Mouse (Mus musculus) stomach, postnatal 0 days (tissue): ENCODE results near the gene Fnbp4. TPM values are rescaled to one million over a fixed set of nuclear protein-coding genes. Genes with fewer than 3 reads are reported as not detected.

Experiments
- ATAC-seq: fragments of 200-750 bp; cut with Nextera tagmentation; 2 replicates; pipeline ENCODE4 v1.8.0; 2017; ENCODE audit not compliant: low FRiP score, low TSS enrichment
- DNase-seq: peaks from one replicate; pipeline ENCODE4 v3.0.0-alpha.2; 2016; ENCODE audit warnings: low spot score
- H3K27ac ChIP-seq: fragments of 300-500 bp; sonication (generic); replicated peaks from 2 replicates; pipeline ENCODE4 v1.5.1; 2014; ENCODE audit warnings: mild to moderate bottlenecking, control low read depth
- H3K27me3 ChIP-seq: fragments of 300-500 bp; sonication (generic); 2 replicates; pipeline ENCODE4 v1.6.1; 2014; ENCODE audit warnings: low read length; ENCODE audit not compliant: control insufficient read depth, insufficient read depth
- H3K36me3 ChIP-seq: fragments of 300-500 bp; sonication (generic); 2 replicates; pipeline ENCODE4 v1.6.1; 2014; ENCODE audit warnings: low read length, mixed read lengths; ENCODE audit not compliant: control insufficient read depth, insufficient read depth
- H3K4me1 ChIP-seq: fragments of 300-500 bp; sonication (generic); replicated peaks from 2 replicates; pipeline ENCODE4 v1.6.1; 2014; ENCODE audit warnings: antibody characterized with exemption; ENCODE audit not compliant: control insufficient read depth, insufficient read depth
- H3K4me2 ChIP-seq: fragments of 300-500 bp; sonication (generic); replicated peaks from 2 replicates; pipeline ENCODE4 v1.6.1; 2014; ENCODE audit warnings: low read depth, mild to moderate bottlenecking, control low read depth, moderate library complexity
- H3K4me3 ChIP-seq: fragments of 300-500 bp; sonication (generic); 2 replicates; pipeline ENCODE4 v1.5.1; 2014; ENCODE audit warnings: low read depth, low read length, control low read depth
- H3K9ac ChIP-seq: fragments of 300-500 bp; sonication (generic); 2 replicates; pipeline ENCODE4 v1.6.1; 2014; ENCODE audit warnings: mild to moderate bottlenecking, low read length, control low read depth, mixed read lengths
- H3K9me3 ChIP-seq: fragments of 300-500 bp; sonication (generic); 2 replicates; pipeline ENCODE4 v1.6.1; 2016; ENCODE audit warnings: low read length; ENCODE audit not compliant: control insufficient read depth
- CTCF ChIP-seq: IDR thresholded peaks from 2 replicates; pipeline ENCODE4 v1.5.1; 2016; ENCODE audit warnings: antibody characterized with exemption, low read depth, mild to moderate bottlenecking, moderate library complexity
- EP300 ChIP-seq: optimal IDR thresholded peaks from 2 replicates; pipeline ENCODE3; 2016; ENCODE audit warnings: antibody characterized with exemption
- WGBS: fragments of 180-500 bp; shearing (Covaris S2); extraction: QIAGEN DNeasy Blood & Tissue Kit; methylation state at CpG from one replicate; pipeline ENCODE4 v1.1.7; 2014; 5-methylcytosine and 5-hydroxymethylcytosine counted together
- polyA plus RNA-seq: library from polyadenylated mRNA; unstranded; fragments of >200 nt; fragmentation: Nextera tagmentation; extraction: Ambion mirVana; gene quantifications from 2 replicates; pipeline ENCODE4 v1.2.1, GENCODE M21; 2015

Fnbp4 gene
- polyA plus RNA-seq, 1 experiment from 2014 or later = 26.3 TPM

DNA sequence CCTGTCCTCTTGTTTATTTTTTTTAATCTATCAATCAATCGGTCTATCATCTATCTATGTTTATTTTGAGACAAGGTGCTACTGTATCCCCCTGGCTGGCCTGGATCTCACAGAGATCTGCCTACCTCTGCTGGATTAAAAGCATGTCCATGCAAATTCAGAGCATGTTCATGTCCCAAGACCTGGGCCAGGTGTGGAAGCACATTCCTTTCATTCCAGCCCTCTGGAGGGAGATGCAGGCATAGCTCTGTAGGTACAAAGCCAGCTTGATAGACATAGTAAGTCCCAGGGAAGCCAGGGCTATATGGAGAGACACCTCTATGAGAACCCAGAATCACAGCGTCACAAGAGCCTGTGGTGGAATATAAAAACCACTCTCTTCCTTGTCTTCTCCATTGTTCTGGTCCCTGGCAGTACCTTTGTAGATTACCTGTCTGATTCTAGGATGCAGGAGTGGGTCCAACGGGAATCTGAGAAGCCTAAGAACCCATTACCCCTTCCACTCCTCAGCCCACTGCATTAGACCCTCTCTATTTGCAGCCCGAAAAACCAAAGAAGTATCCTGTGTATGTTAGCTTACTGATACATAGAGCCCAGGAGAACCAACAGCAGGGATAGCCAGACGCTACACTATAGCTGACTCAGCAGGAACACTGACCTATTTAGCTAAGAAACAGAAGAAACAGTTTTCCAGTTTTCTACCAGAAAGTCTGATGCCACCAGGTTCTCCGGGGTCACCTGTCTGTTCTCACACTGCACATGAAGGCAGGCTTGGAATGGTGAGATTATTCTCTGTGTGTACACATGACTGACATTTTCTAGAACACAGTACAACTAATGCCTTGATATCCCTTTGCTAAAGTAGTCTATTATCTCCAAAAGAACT, 63.3 kb downstream of the Fnbp4 start:
- TF ChIP-seq CTCF (no peak), EP300 (no peak)
- Histone ChIP-seq H3K36me3 (no peaks in the 10 kb centered on the region), H3K4me2 (no peak overlapping the region), H3K4me1 (no peaks in the 10 kb centered on the region), H3K4me3 (no peak overlapping the region), H3K9ac (no peak overlapping the region), H3K9me3 (no peaks in the 10 kb centered on the region), H3K27ac (no peak overlapping the region), H3K27me3 (no peaks in the 10 kb centered on the region)
- 80% methylated on average over 6 of the region's 6 CpGs for WGBS
- no peak for DNase-seq
- ATAC-seq = no peak

DNA sequence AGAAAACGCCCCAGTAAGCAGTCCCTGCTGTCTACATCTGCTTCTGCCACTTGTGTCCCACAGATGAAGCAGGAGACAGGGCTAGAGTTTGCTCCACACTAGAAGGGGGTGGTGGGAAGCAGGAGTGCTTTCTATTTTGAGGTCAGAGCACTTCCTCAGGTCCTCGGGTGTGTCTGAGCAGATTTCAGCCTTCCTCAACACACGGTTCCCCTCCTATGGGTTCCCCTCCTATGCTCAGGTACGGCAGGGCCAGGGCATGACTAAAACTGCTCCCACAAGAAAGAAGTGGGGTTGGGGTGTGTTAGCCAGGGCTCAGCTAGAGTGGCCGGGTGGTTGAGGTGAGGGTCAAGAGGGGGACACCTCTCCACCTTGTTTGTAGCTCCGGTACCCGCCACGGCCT, 65.6 kb downstream of the Fnbp4 start:
- Histone ChIP-seq H3K9me3 (no peaks in the 10 kb centered on the region), H3K36me3 (no peaks in the 10 kb centered on the region), H3K27me3 (no peaks in the 10 kb centered on the region), H3K27ac (no peak overlapping the region), H3K4me3 (no peak overlapping the region), H3K4me2 (no peak overlapping the region), H3K9ac (no peak overlapping the region), H3K4me1 (no peaks in the 10 kb centered on the region)
- ATAC-seq = no peak
- TF ChIP-seq EP300 (no peak), CTCF (no peak)
- no peak for DNase-seq
- 75% methylated on average over 8 of the region's 8 CpGs for WGBS

DNA sequence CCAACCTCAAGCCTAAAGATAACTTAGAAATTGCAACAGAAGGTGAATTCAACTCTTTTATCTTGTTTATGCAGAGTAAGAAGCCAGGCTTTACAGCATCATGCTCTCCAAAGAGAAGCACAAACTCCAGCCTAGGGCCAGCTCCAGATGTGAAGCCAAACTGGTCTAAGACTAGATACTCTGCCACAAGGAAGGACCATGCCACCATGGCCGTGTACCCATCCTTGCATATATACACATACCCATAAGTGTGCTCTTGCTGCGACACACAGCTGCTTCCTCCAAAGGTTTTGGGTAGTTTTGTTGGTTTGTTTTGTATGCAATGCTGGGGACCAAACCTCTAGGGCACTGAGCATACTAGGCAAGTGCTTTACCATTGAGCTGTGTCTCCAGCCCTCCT, 70.1 kb downstream of the Fnbp4 start:
- WGBS = 89% methylated on average over 2 of the region's 2 CpGs
- no peak for TF ChIP-seq CTCF
- TF ChIP-seq EP300 = no peak
- H3K4me2 ChIP-seq = no peak overlapping the region
- H3K4me3 ChIP-seq = no peak overlapping the region
- H3K9me3 ChIP-seq = no peaks in the 10 kb centered on the region
- DNase-seq (no peak), ATAC-seq (no peak)
- H3K27ac ChIP-seq = no peak overlapping the region
- no peaks in the 10 kb centered on the region for H3K4me1 ChIP-seq
- H3K27me3 ChIP-seq = no peaks in the 10 kb centered on the region
- no peak overlapping the region for H3K9ac ChIP-seq
- H3K36me3 ChIP-seq = no peaks in the 10 kb centered on the region

DNA sequence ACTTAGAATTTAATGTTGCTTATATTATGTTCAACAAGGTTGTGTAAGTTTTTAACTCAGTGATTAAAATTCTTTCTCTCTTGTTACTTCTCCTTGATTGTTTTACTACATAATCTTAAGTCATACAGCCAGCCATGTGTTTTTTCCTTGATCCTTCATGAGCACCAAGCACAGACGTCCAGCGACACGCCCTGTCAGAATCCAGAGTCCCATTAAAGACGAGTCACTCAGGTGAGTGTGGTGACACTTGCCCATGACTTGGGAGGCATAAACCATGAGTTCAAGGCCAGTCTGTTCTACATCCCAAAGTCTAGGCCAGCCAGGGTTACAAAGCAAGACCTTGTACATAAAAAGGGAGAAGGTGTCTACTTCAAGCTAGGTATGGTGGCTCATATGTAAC, 71.0 kb downstream of the Fnbp4 start:
- TF ChIP-seq EP300 = no peak
- no peak for TF ChIP-seq CTCF
- 69% methylated on average over 4 of the region's 4 CpGs for WGBS
- H3K4me1 ChIP-seq = no peaks in the 10 kb centered on the region
- ATAC-seq = no peak
- H3K9me3 ChIP-seq = no peaks in the 10 kb centered on the region
- H3K27me3 ChIP-seq = no peaks in the 10 kb centered on the region
- H3K4me3 ChIP-seq = no peak overlapping the region
- DNase-seq = no peak
- no peaks in the 10 kb centered on the region for H3K36me3 ChIP-seq
- H3K9ac ChIP-seq = no peak overlapping the region
- H3K27ac ChIP-seq = no peak overlapping the region
- H3K4me2 ChIP-seq = no peak overlapping the region

DNA sequence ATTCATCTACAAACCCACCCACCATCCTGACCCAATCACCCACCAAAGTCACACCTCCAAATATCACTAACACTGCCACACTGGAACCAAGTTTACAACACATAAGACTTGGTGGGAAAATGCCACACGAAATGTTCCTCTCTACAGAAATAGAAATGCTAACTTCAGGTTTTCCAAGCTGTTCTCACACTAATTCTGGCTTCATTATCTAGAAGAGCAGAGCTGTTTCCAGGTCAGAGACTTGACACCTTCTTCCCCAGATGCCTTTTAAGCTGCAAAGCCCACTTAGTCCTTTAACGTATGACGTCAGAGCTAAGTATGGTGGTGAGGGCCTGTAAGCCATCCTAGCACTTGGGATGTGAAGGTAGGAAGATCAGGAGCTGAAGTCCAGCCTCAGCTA, 73.5 kb downstream of the Fnbp4 start:
- Histone ChIP-seq H3K4me1 (no peaks in the 10 kb centered on the region), H3K9ac (no peak overlapping the region), H3K9me3 (no peaks in the 10 kb centered on the region), H3K4me2 (no peak overlapping the region), H3K27me3 (no peaks in the 10 kb centered on the region), H3K27ac (no peak overlapping the region), H3K4me3 (no peak overlapping the region), H3K36me3 (no peaks in the 10 kb centered on the region)
- DNase-seq = no peak
- WGBS = 91% methylated on average over 3 of the region's 3 CpGs
- TF ChIP-seq EP300 (no peak), CTCF (no peak)
- no peak for ATAC-seq

DNA sequence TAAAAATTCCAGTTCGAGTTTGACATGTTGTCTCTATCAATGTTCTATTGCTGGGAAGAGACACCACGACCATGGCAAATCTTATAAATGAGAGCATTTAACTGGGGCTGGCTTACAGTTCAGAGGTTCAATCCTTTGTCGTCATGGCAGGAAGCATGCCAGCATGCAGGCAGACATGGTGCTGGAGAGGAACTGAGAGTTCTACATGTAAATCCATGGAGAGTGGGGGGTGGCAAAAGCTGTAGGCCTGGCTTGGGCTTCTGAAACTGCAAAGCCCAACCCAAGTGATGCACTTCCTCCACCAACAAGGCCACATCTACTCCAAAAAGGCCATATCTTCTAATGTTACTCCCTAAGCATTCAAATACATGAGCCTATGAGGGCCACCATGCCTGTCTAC, 75.7 kb downstream of the Fnbp4 start:
- Histone ChIP-seq H3K9ac (no peak overlapping the region), H3K4me1 (no peaks in the 10 kb centered on the region), H3K4me3 (no peak overlapping the region), H3K27me3 (no peaks in the 10 kb centered on the region), H3K27ac (no peak overlapping the region), H3K9me3 (no peaks in the 10 kb centered on the region), H3K4me2 (no peak overlapping the region), H3K36me3 (no peaks in the 10 kb centered on the region)
- WGBS = 82% methylated on average over 3 of the region's 3 CpGs
- DNase-seq (no peak), ATAC-seq (no peak)
- TF ChIP-seq EP300 (no peak), CTCF (no peak)
